Mouse (Mus musculus) MEL (cell line): ENCODE measurements around the gene Fbxo6.

Source experiments
- CTCF ChIP-seq, 3 experiments: IDR thresholded peaks in 2 of 3; conservative IDR thresholded peaks in 1 of 3; 2 replicates each; pipeline ENCODE4 v1.5.1; 2011 to 2012; ENCODE audit warnings: low read length in 3 of 3, low read depth in 2 of 3, mild to moderate bottlenecking in 2 of 3, improper control_type of control experiment in 1 of 3, inconsistent platforms in 1 of 3, mixed read lengths in 1 of 3, moderate library complexity in 1 of 3; ENCODE audit not compliant: control insufficient read depth in 1 of 3, insufficient read depth in 1 of 3, poor library complexity in 1 of 3, severe bottlenecking in 1 of 3
- E2F4 ChIP-seq: IDR thresholded peaks from 2 replicates; pipeline ENCODE4 v1.6.1; 2011; ENCODE audit warnings: low read depth, low read length, improper control_type of control experiment, borderline replicate concordance
- ELF1 ChIP-seq: IDR thresholded peaks from 2 replicates; pipeline ENCODE4 v1.6.1; 2014; ENCODE audit warnings: low read depth, mild to moderate bottlenecking, inconsistent platforms, low read length, improper control_type of control experiment, moderate library complexity
- HCFC1 ChIP-seq: IDR thresholded peaks from 2 replicates; pipeline ENCODE4 v1.6.1; 2012; ENCODE audit warnings: low read depth, mild to moderate bottlenecking, inconsistent platforms, low read length, improper control_type of control experiment, moderate library complexity
- NELFE ChIP-seq: IDR thresholded peaks from 2 replicates; pipeline ENCODE4 v1.6.1; 2011; ENCODE audit warnings: low read depth, low read length, improper control_type of control experiment
- POLR2A ChIP-seq, 2 experiments: IDR thresholded peaks; 2 replicates each; pipeline ENCODE4 v1.6.1; 2011 to 2012; ENCODE audit warnings: low read length in 2 of 2, mild to moderate bottlenecking in 2 of 2, control low read depth in 1 of 2, improper control_type of control experiment in 1 of 2, low read depth in 1 of 2, moderate library complexity in 1 of 2; ENCODE audit not compliant: control insufficient read depth in 1 of 2, insufficient read depth in 1 of 2, poor library complexity in 1 of 2
- POLR2AphosphoS5 ChIP-seq: IDR thresholded peaks from 2 replicates; pipeline ENCODE4 v1.6.1; 2012; ENCODE audit warnings: low read depth, borderline replicate concordance, mild to moderate bottlenecking, inconsistent platforms, low read length, moderate library complexity, mixed read lengths
- USF1 ChIP-seq: IDR thresholded peaks from 2 replicates; pipeline ENCODE4 v1.6.1; 2014; ENCODE audit warnings: low read depth, mild to moderate bottlenecking, inconsistent platforms, low read length, improper control_type of control experiment, moderate library complexity

- no peak for TF ChIP-seq HCFC1
- no peak for TF ChIP-seq POLR2A (IDR thresholded peaks at IDR 0.05; ENCODE audit: control insufficient read depth in 1 of 2, insufficient read depth in 1 of 2, low read depth in 1 of 2, low read length in 2 of 2, poor library complexity in 1 of 2)
- TF ChIP-seq USF1, result no peak
- no peak for TF ChIP-seq POLR2AphosphoS5
- no peak for TF ChIP-seq E2F4
- no peak for TF ChIP-seq ELF1
- TF ChIP-seq CTCF (IDR thresholded peaks at IDR 0.05 in 2 of 3, conservative IDR thresholded peaks at IDR 0.05 in 1 of 3; ENCODE audit: control insufficient read depth in 1 of 3, insufficient read depth in 1 of 3, low read depth in 2 of 3, low read length in 3 of 3, poor library complexity in 1 of 3, severe bottlenecking in 1 of 3), result no peak
- TF ChIP-seq NELFE, result no peak
Measured at GRCm38 (mm10) chr4:148150953-148151266, 1.0 kb downstream of the Fbxo6 start.
